Mouse (Mus musculus) kidney, adult 2 months (tissue): ENCODE results near the gene Fam160a2.
"Not testable (repeated sequence)": the region's sequence is repeated elsewhere in the genome, so short reads cannot be mapped to it uniquely, and the experiment has no call there.

Source experiments
- CTCF ChIP-seq: fragments of 200-500 bp; conservative IDR thresholded peaks from 2 replicates; pipeline ENCODE4 v1.5.1; 2011; ENCODE audit warnings: low read depth, mild to moderate bottlenecking, control low read depth, low read length, moderate library complexity, mixed read lengths; ENCODE audit not compliant: insufficient read depth, insufficient read length
- POLR2A ChIP-seq: fragments of 200-500 bp; IDR thresholded peaks from one replicate; pipeline ENCODE4 v1.6.1; 2011; ENCODE audit warnings: low read depth, low read length, control low read depth

DNA sequence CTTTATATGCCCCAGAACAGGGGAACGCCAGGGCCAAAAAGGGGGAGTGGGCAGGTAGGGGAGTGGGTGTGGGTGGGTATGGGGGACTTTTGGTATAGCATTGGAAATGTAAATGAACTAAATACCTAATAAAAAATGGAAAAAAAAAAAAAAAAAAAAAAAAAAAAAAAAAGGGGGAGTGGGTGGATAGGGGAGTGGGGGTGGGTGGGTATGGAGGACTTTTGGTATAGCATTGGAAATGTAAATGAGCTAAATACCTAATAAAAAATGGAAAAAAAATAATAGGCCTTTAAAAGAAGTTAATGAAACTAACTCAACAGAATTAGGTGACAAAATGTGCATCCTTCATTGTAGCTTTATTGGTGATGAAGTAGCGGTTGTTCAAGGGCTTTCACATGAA, 43.4 kb downstream of the Fam160a2 start:
- not testable (repeated sequence) for TF ChIP-seq POLR2A, CTCF
